Mouse (Mus musculus): ENCODE data around the gene Ubac1. TPM values are rescaled to one million over a fixed set of nuclear protein-coding genes. Genes with fewer than 3 reads are reported as not detected.

Gene Ubac1
- polyA plus RNA-seq, 2 experiments: 76.5 to 99.3 TPM

DNA sequence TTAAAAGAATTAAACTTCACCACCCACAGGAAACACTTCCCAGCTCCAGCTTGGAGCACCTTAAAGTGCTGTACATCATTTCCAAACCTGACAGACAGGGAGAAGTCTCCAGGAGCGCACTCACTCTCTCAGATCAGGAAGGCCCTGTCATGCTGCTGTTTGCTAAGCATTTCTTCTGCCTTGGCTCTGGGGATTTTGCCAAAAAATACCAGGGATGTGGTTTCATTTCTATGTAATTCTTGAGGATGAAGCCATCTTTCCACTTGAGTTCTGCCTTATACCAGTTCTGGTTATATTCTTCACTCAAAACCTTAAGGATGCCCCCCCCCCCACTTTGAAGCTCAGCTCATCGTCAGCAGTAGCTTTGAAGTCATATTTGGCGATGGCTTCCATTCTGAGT is 26.8 kb downstream of the Ubac1 start:
- Histone ChIP-seq H3K4me3 (replicated peaks; ENCODE audit: low read length) (no peak overlapping the region), H3K27ac (replicated peaks; ENCODE audit: low read depth, low read length) (no peak overlapping the region), H3K4me2 (replicated peaks; ENCODE audit: low read depth, low read length, severe bottlenecking) (no peak overlapping the region), H3K9ac (ENCODE audit: low read depth, low read length, severe bottlenecking) (no peak overlapping the region), H3K9me3 (ENCODE audit: control insufficient read depth, low read length) (no peaks in the 10 kb centered on the region), H3K27me3 (ENCODE audit: control insufficient read depth, insufficient read depth, low read length) (no peaks in the 10 kb centered on the region), H3K36me3 (ENCODE audit: control insufficient read depth, insufficient read depth, low read length) (peaks cover 25% of the 10 kb centered on the region), H3K4me1 (ENCODE audit: control insufficient read depth, insufficient read depth, low read length) (no peaks in the 10 kb centered on the region)
- no peak for ATAC-seq (ENCODE audit: low FRiP score, low read depth)
- 82% methylated on average over 3 of the region's 3 CpGs for WGBS
- no peak for DNase-seq (ENCODE audit: low spot score)
- no peak for TF ChIP-seq POLR2A (IDR thresholded peaks at IDR 0.05; ENCODE audit: borderline replicate concordance, extremely low read depth, insufficient read depth, insufficient read length)

DNA sequence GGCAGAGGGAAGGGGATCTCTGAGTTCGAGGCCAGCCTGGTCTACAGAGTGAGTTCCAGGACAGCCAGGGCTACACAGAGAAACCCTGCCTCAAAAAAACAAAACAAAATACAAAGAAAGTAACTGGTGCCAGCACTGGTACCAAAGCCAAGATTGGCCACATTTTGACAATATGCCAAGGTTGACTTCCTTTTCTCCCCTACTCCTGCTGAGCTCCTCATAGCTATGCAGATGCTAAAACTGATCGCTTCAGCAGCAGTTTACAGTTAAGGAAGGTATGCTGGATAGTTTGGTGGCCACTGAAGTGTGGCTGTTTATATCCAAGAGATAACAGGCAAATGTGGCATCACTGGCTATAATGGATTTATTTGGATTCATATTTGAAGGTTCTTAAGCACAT is 29.3 kb downstream of the Ubac1 start:
- H3K9me3 ChIP-seq (ENCODE audit: control insufficient read depth, low read length): no peaks in the 10 kb centered on the region
- TF ChIP-seq POLR2A (IDR thresholded peaks at IDR 0.05; ENCODE audit: borderline replicate concordance, extremely low read depth, insufficient read depth, insufficient read length): no peak
- no peak overlapping the region for H3K4me3 ChIP-seq (replicated peaks; ENCODE audit: low read length)
- H3K9ac ChIP-seq (ENCODE audit: low read depth, low read length, severe bottlenecking): no peak overlapping the region
- no peak overlapping the region for H3K4me2 ChIP-seq (replicated peaks; ENCODE audit: low read depth, low read length, severe bottlenecking)
- no peaks in the 10 kb centered on the region for H3K4me1 ChIP-seq (ENCODE audit: control insufficient read depth, insufficient read depth, low read length)
- peaks cover 3% of the 10 kb centered on the region; the same call in 1 of the 2 replicates for H3K36me3 ChIP-seq (ENCODE audit: control insufficient read depth, insufficient read depth, low read length)
- WGBS: 58% methylated on average over 2 of the region's 2 CpGs
- no peak for DNase-seq (ENCODE audit: low spot score)
- no peak overlapping the region for H3K27ac ChIP-seq (replicated peaks; ENCODE audit: low read depth, low read length)
- H3K27me3 ChIP-seq (ENCODE audit: control insufficient read depth, insufficient read depth, low read length): no peaks in the 10 kb centered on the region
- no peak for ATAC-seq (ENCODE audit: low FRiP score, low read depth)

DNA sequence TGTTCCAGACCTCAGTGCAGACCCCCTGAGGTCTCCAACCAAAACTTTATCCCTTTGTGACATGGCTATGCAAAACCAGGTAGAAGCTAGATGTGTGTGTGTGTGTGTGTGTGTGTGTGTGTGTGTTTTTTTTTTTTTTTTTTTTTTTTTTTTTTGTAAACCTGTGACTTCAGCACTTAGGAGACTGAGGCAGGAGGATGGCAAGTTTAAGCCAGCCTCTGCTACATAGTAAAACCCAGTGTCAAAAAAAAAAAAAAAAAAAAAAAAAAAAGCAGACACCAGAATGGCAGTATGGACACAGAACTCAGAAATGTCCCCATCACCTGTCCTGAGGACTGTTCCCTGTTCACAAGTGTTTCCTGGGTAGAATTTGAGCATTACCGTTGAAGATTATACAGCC is 31.9 kb downstream of the Ubac1 start:
- WGBS: 93% methylated on average over 1 of the region's 1 CpGs
- TF ChIP-seq POLR2A (IDR thresholded peaks at IDR 0.05; ENCODE audit: borderline replicate concordance, extremely low read depth, insufficient read depth, insufficient read length): no peak
- no peak for DNase-seq (ENCODE audit: low spot score)
- no peak overlapping the region for H3K27ac ChIP-seq (replicated peaks; ENCODE audit: low read depth, low read length)
- H3K9me3 ChIP-seq (ENCODE audit: control insufficient read depth, low read length): no peaks in the 10 kb centered on the region
- no peaks in the 10 kb centered on the region for H3K4me1 ChIP-seq (ENCODE audit: control insufficient read depth, insufficient read depth, low read length)
- no peak overlapping the region for H3K4me2 ChIP-seq (replicated peaks; ENCODE audit: low read depth, low read length, severe bottlenecking)
- no peak overlapping the region for H3K4me3 ChIP-seq (replicated peaks; ENCODE audit: low read length)
- no peak for ATAC-seq (ENCODE audit: low FRiP score, low read depth)
- H3K36me3 ChIP-seq (ENCODE audit: control insufficient read depth, insufficient read depth, low read length): no peaks in the 10 kb centered on the region
- H3K27me3 ChIP-seq (ENCODE audit: control insufficient read depth, insufficient read depth, low read length): no peaks in the 10 kb centered on the region
- no peak overlapping the region for H3K9ac ChIP-seq (ENCODE audit: low read depth, low read length, severe bottlenecking)

DNA sequence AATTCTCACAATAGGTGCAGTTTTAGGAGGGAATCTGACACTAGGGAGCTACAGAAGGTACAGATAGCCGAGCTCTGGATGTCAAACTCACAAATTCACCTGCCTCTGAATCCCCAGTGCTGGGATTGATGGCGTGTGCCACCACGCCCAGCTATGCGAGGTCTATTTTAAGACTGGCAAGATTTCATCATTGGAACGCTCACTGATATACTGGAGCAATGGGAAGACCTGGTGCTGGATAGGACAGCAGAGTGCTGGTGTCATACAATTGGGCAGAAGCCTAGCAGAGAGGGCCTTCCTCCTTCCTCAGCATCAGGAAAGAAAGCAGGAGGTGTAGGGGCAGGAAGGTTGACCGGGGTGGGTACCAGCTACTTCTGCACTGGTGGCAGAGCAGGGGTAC is 33.7 kb downstream of the Ubac1 start:
- DNase-seq (ENCODE audit: low spot score) (no peak), ATAC-seq (ENCODE audit: low FRiP score, low read depth) (no peak)
- Histone ChIP-seq H3K27me3 (ENCODE audit: control insufficient read depth, insufficient read depth, low read length) (no peaks in the 10 kb centered on the region), H3K4me2 (replicated peaks; ENCODE audit: low read depth, low read length, severe bottlenecking) (no peak overlapping the region), H3K27ac (replicated peaks; ENCODE audit: low read depth, low read length) (no peak overlapping the region), H3K36me3 (ENCODE audit: control insufficient read depth, insufficient read depth, low read length) (no peaks in the 10 kb centered on the region), H3K9me3 (ENCODE audit: control insufficient read depth, low read length) (no peaks in the 10 kb centered on the region), H3K4me1 (ENCODE audit: control insufficient read depth, insufficient read depth, low read length) (peaks cover 4% of the 10 kb centered on the region; the same call in 1 of the 2 replicates), H3K4me3 (replicated peaks; ENCODE audit: low read length) (no peak overlapping the region), H3K9ac (ENCODE audit: low read depth, low read length, severe bottlenecking) (no peak overlapping the region)
- TF ChIP-seq POLR2A (IDR thresholded peaks at IDR 0.05; ENCODE audit: borderline replicate concordance, extremely low read depth, insufficient read depth, insufficient read length): no peak
- 79% methylated on average over 6 of the region's 6 CpGs for WGBS

DNA sequence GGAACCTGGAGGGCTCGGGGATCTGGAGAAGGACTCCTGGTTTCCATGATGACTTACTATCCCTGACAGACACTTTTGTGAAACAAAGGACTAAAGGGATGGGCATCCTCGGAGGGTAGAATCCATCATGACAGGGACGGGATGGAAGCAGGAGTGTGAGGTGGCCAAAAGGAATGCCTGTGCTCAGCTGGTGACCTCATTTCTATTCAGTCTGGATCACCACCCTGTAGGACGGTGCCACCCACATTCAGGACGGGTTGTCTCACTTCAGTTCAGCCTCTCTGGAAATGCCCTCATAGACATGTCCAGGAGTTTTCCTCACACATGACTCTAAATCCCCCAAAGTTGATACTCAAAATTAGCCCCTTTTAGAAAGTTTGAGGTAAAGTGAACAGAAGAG is 34.9 kb downstream of the Ubac1 start:
- DNase-seq (ENCODE audit: low spot score) (no peak), ATAC-seq (ENCODE audit: low FRiP score, low read depth) (no peak)
- no peak overlapping the region for H3K27ac ChIP-seq (replicated peaks; ENCODE audit: low read depth, low read length)
- H3K9ac ChIP-seq (ENCODE audit: low read depth, low read length, severe bottlenecking): no peak overlapping the region
- no peaks in the 10 kb centered on the region for H3K9me3 ChIP-seq (ENCODE audit: control insufficient read depth, low read length)
- H3K27me3 ChIP-seq (ENCODE audit: control insufficient read depth, insufficient read depth, low read length): no peaks in the 10 kb centered on the region
- H3K4me2 ChIP-seq (replicated peaks; ENCODE audit: low read depth, low read length, severe bottlenecking): no peak overlapping the region
- 68% methylated on average over 5 of the region's 5 CpGs for WGBS
- no peak for TF ChIP-seq POLR2A (IDR thresholded peaks at IDR 0.05; ENCODE audit: borderline replicate concordance, extremely low read depth, insufficient read depth, insufficient read length)
- H3K36me3 ChIP-seq (ENCODE audit: control insufficient read depth, insufficient read depth, low read length): no peaks in the 10 kb centered on the region
- H3K4me1 ChIP-seq (ENCODE audit: control insufficient read depth, insufficient read depth, low read length): peaks cover 5% of the 10 kb centered on the region
- H3K4me3 ChIP-seq (replicated peaks; ENCODE audit: low read length): no peak overlapping the region
